Mouse (Mus musculus): ENCODE measurements around the gene Gypa.
A peak's percentile ranks its signal among the peaks of the same experiment; 100 is the strongest.

Gypa gene

GRCm38 (mm10) chr8:80541836-80542235 lies 48.3 kb downstream of the Gypa start:
- DNase-seq (ENCODE audit: low spot score in 2 of 2) = no peak

GRCm38 (mm10) chr8:80550436-80550835 lies 56.9 kb downstream of the Gypa start:
- peak in 1 of 2 experiments; percentile 4 for DNase-seq (ENCODE audit: low spot score in 2 of 2)

- DNase-seq (ENCODE audit: low spot score in 2 of 2) = no peak
These were observed 57.7 kb downstream of the Gypa start for GRCm38 (mm10) chr8:80551303-80551702.

- DNase-seq (ENCODE audit: low spot score in 2 of 2) = no peak
These were observed 61.4 kb downstream of the Gypa start for GRCm38 (mm10) chr8:80554991-80555390.

Data from right cerebral cortex, adult 2 months (tissue).